Mouse (Mus musculus): ENCODE results near the gene Cnn1.
"Not testable (repeated sequence)": the region's sequence is repeated elsewhere in the genome, so short reads cannot be mapped to it uniquely, and the experiment has no call there.

The Cnn1 gene

DNA sequence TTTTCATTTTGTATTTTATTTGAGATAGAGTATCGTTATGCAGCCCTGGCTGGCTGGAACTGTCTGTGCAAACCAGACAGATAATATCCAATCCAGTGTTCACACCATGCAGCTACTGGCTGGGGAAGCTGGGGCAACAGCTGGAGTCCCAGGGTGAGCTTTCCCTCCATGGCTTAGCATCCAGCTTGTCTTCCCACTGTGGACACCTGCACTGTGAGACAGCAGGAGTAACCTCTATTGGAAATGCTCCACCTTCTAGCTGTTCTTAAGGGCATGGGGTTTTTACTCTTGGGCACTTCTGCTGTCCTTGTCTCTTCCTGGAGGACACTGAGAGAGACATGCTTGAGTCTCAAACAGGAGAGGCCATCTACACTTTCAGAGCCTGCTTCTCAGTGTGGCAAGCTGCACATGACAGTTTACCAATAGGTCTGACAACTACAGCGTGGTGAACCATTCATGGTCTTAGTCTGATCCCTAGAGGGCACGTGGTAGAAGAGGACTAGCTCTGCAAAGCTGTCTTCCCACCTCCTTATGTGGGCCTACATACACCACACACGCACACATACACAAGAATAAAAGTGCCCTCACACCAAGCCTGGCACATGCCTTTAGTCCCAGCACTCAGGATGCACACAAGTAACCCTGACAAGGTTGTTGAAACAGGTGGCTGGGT is 29.0 kb upstream of the Cnn1 start:
- in situ Hi-C loops (cut with MboI; ENCODE audit: low pct_unique_long_range_greater_than_20kb in 1 of 2, low sequenced_read_pairs in 2 of 2, unreplicated experiment in 1 of 2), result no loop called here

DNA sequence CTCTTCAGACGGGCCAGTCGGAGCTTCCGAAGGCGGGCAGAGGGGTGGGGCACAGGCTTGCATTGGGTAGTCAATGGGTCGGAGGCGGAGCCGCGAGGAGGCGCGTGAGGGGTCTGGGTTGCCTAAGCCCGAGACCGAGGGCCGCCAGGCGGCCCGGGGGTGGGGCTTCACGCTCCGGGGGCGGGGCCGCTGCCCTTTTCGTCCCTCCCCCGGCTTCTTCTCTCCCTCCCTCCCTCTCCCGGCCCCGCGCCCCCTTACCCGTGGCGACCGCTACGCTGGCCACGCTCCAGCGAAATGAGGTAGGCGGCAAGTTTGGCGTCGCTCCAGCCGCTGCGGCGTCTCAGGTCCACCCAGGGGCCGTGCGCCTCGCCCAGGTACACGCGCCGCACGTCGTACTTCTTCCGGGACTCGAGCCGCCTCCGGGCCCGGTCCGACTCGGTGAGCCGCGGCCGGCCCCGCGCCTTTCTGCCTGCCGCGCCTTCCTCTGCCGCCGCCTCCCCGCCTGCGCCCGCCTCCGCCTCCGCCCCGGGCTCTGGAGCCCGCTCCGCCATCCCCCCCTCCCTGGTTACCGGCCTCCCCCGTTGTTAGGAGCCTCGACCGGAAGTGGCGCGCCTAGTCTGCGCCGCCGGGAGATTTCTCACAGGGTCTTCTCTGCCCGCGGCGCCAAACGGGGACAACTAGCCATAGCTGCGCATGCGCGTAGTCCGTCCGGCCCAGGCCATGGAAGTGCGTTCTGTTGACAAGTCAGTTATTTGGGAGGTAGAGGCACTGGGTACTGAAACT is 28.0 kb upstream of the Cnn1 start, which contains the start of the genes Gm49318 and Zfp653:
TSS of gene Gm49318 (minus strand) at position 469 of the 783 bp plus-strand sequence.
TSS of gene Zfp653 (minus strand) at position 586 of the 783 bp plus-strand sequence.
- in situ Hi-C loops (cut with MboI; ENCODE audit: low pct_unique_long_range_greater_than_20kb in 1 of 2, low sequenced_read_pairs in 2 of 2, unreplicated experiment in 1 of 2), result no loop called here

DNA sequence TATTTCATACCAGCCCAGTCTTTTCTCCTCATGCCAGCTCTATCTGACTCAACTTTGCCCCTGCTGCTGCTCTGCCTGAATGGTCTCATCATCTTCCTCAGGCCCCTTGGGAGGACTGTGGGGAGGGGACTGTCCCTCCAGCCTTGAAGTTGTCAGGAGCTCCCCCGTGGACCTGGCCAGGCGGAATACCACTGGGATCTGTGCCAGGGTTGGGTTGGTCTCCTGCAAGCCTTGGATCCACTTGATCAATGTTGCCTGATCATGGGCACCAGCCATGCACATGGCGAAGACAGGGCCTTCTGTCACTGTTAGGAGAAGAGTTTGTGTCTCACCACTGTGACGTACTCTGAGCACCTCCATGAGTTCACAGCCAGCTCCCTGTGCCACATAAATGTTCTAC is 26.7 kb upstream of the Cnn1 start:
- in situ Hi-C loops (cut with MboI; ENCODE audit: low pct_unique_long_range_greater_than_20kb in 1 of 2, low sequenced_read_pairs in 2 of 2, unreplicated experiment in 1 of 2), result no loop called here

DNA sequence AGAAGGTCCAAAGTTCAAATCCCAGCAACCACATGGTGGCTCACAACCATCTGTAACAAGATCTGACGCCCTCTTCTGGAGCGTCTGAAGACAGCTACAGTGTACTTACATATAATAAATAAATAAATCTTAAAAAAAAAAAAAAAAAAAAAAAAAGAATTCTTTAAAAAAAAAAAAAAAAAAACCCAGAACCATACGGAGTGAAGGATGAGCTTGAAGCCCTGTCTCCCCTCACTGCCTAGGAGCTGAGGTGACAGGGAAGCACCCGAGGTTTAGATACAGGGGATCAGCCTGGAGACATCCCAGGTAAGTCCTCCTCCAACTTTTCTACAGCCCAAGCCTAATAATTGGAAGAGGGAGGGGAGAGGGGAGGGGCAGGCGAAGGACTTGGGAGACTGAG is 23.2 kb upstream of the Cnn1 start:
- in situ Hi-C loops (cut with MboI; ENCODE audit: low pct_unique_long_range_greater_than_20kb in 1 of 2, low sequenced_read_pairs in 2 of 2, unreplicated experiment in 1 of 2), result not testable (repeated sequence)

DNA sequence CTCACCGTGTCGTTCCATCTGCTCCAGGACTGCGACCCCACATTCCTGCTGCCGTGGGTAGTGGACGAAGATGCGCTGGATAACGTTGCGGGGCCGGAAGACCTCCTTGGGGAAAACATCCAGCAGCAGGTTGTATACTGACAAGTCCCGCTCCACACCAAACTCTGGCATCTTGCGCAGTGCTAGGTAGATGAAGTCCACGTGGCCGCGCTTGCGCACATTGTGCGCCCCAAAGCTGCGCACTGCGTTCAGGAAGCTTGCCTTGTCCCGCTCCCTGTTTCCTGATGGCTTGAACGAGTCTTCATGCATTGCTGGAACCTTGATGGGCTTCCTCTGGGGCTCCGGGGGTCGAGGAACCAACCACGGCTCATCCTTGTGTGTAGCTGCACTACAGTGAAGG is 22.8 kb upstream of the Cnn1 start:
- in situ Hi-C loops (cut with MboI; ENCODE audit: low pct_unique_long_range_greater_than_20kb in 1 of 2, low sequenced_read_pairs in 2 of 2, unreplicated experiment in 1 of 2), result no loop called here

DNA sequence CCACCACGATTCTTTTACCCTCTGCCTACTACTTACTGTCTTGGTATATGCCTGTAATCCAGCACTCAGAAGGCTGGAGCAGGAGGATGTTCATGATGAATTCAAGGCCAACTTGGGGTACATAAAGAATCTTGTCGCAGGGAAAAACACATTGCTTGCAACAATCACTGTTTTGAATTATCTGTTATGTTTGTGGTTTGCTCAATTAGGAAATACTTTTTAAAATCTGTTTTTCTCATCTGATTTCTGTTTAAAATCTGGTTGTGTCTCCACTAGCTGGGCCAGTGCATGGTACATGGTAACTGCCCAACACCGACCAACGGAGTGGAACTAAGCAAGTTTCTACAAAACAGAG is 14.4 kb upstream of the Cnn1 start:
- in situ Hi-C loops (cut with MboI; ENCODE audit: low pct_unique_long_range_greater_than_20kb in 1 of 2, low sequenced_read_pairs in 2 of 2, unreplicated experiment in 1 of 2), result no loop called here

DNA sequence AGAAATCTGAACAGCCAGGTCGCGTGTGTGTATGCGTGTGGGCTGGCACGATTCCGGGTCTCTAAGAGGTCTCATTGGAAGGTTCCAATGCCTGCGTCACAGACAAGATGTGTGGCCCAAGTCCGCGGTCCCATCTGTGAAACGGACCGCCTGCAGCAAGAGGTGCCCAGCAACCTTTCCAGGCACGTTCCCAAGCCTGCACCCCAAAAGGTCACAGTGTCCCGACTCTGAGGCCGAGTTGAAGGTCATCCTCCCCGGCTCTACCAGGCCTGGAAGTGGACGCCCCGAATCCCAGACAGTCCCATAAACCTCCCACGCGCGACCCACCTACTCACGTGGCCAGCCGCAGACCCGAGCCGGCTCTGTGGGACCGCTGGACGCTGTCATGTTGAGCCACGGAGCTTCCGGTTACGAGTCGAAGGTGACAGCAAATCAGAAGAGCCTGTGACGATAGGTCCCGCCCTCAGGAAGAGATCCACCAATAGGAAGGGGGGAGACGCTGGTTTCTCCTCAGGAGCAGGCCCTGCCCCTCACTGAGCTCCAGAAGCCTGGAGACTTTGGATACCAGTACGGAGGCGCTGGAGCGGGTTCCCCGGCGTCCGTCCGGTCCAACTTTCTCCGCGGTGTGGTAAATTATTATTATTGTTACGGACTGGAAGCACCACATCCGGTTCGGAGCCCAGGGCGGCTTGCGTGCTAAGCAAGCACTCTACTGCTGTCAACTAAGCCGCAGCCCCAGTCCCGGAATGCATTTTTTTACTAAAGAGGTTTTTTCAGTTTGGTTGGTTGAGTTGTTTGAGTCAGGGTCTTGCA is 13.8 kb upstream of the Cnn1 start, which contains the start of gene Ecsit:
TSS of gene Ecsit (minus strand) at position 417 of the 813 bp plus-strand sequence.
- in situ Hi-C loops (cut with MboI; ENCODE audit: low pct_unique_long_range_greater_than_20kb in 1 of 2, low sequenced_read_pairs in 2 of 2, unreplicated experiment in 1 of 2), result no loop called here

DNA sequence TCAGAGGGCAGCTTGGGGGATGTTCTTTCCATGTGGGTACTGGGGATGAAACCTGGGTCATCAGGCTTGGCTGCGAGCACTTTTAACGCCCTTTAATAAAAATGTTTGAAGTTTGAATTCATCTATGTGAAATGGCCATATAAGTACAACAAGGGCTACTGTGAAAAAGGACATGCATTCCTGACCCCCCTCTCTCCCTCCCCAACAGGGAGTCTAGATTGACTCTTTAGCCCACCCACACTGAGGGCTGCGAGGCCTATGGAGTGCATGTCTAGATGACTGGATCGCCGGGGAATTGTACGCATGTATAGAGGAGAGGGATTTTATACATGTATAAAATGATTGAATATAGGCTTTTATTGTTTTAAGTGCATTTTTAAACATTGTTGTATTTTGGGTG is 13.0 kb upstream of the Cnn1 start:
- in situ Hi-C loops (cut with MboI; ENCODE audit: low pct_unique_long_range_greater_than_20kb in 1 of 2, low sequenced_read_pairs in 2 of 2, unreplicated experiment in 1 of 2), result no loop called here

DNA sequence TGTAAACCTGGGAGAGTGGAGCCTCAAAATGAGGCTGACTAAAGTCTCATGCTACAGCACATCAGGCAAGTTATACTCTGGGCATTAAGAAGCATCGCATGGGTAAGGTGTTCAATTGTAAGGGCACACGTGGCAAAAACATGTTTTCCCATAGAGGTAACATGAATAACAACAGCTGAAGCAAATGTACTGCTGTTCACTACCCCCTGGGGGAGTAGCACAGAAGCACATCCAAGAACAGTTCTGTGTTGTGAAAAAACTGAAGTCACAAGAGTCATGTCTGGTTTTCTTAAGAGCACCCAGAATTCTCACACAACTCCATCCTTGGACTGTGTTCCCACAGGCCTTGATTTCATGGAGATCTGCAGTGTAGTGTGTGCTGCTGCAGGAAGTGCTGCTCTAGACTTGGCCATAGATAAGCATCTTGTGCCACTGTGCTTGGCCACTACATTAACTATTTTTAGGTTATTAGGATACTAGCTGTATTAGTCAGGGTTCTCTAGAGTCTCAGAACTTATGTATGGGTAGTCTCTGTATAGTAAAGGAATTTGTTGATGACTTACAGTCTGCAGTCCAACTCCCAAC is 11.9 kb upstream of the Cnn1 start:
- in situ Hi-C loops (cut with MboI; ENCODE audit: low pct_unique_long_range_greater_than_20kb in 1 of 2, low sequenced_read_pairs in 2 of 2, unreplicated experiment in 1 of 2), result no loop called here

DNA sequence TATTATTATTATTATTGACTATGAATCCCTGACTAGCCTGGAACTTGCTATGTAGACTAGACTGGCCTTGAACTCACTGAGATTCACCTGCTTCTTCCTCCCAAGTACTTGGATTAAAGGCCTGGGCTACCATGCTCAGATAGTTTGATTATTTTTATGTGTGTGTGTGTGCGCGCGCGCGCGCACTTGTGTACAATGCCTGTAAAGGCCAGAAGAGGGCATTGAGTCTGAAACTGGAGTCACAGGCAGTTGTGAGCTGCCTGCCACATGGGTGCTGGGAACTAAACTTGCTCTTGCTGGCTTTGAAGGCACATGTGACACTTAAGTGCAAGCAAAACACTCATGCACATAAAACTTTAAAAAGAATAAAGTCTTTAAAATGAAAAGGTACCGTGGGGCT is 9.7 kb upstream of the Cnn1 start:
- in situ Hi-C loops (cut with MboI; ENCODE audit: low pct_unique_long_range_greater_than_20kb in 1 of 2, low sequenced_read_pairs in 2 of 2, unreplicated experiment in 1 of 2), result no loop called here

DNA sequence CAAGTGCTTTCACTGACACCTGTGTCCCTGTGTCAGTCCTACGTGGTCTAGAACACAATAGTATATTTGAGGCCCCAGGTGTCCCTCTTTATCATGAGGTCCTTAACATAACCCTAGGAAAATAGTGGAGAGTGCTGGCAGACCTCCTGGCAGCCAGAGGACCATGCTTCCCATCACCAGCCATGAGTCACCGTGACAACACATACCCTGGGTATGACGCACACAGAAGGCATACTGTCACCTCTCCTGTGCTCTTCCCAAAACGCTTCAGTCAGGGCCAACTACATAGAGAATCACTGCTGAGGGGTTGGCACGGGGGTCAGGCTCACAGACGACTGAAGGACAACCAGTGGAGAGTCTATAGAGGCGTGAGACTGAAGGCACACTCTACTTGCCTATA is 9.0 kb upstream of the Cnn1 start:
- in situ Hi-C loops (cut with MboI; ENCODE audit: low pct_unique_long_range_greater_than_20kb in 1 of 2, low sequenced_read_pairs in 2 of 2, unreplicated experiment in 1 of 2), result no loop called here

DNA sequence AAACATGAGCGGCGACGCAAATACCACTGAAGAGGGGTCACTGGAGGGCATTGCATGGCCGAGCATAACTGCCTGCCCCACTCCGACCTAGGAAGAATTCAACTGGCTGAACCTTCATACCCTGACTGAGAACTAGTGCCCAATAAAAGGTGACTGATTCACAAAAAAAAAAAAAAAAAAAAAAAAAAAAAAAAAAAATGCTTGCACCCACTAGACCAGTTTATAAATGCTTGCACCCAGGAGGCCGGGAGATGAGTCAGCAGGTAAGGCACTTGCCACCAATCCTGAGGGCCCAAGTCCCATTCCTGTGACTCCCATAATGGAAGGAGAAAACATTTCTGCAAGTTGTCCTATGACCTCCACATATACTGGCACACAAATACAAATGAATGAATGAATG is 6.3 kb upstream of the Cnn1 start:
- in situ Hi-C loops (cut with MboI; ENCODE audit: low pct_unique_long_range_greater_than_20kb in 1 of 2, low sequenced_read_pairs in 2 of 2, unreplicated experiment in 1 of 2), result no loop called here

DNA sequence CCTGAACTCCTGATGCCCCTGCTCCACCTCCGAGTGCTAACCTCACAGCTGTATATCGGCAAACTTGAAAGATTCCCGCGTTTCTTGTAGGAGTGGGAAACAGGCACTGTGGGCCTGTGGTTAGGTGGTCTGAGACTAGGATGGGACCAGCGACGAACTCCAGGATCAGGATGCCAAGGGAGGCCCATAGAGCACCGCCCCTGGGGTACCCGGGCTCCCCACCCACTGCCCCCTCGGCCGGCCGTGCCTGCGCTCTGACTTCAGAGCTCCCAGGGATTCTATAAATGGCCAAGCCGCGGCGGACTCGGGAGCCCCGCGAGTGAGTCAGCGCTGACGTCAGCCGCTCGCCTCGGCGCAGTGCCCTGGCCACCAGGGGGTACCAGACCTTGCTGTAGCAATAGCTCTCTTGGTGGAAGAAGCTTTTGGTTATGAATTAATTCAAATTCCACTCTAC is 3.1 kb upstream of the Cnn1 start:
- in situ Hi-C loops (cut with MboI; ENCODE audit: low pct_unique_long_range_greater_than_20kb in 1 of 2, low sequenced_read_pairs in 2 of 2, unreplicated experiment in 1 of 2), result no loop called here

DNA sequence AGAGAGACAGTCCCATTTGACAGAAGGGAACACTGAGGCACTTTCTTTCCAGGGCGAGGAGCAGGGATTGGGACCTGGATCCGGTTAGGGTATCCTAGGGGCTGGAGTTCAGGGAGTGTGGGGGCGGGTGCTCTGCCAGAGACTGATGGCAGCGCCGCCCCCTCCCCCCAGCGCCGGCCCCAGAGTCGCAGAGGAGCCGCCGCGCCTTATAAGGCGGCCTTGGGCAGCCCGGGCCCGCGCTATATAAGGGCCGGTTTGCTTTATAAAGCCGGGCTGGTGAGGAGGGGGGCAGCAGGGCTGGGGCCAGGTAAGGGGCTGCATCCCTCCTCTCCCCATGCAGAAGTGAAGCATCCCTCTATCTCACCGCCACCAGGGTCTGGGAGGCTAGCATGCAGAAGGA is 906 bp downstream of the Cnn1 start:
- in situ Hi-C loops (cut with MboI; ENCODE audit: low pct_unique_long_range_greater_than_20kb in 1 of 2, low sequenced_read_pairs in 2 of 2, unreplicated experiment in 1 of 2), result no loop called here

DNA sequence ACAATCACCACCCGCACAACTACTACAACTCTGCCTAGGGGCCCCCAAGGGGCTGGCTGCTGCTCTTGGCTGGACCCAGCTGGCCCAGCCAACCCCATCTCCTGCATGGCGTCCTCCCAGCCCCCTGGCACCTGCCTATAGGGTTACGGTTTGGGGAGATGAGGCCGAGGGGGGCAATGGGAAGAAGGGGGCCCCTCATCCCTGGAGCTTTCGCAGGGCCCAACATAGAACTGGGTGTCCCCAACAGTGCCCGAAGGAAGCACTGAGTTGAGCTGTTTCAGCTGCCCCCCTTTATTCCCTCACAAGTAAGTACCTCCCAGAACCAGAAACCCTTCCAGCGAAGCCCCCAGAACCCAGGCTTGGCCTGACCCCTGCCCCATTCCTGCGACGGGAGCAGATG is 9.2 kb downstream of the Cnn1 start:
- in situ Hi-C loops (cut with MboI; ENCODE audit: low pct_unique_long_range_greater_than_20kb in 1 of 2, low sequenced_read_pairs in 2 of 2, unreplicated experiment in 1 of 2), result no loop called here

DNA sequence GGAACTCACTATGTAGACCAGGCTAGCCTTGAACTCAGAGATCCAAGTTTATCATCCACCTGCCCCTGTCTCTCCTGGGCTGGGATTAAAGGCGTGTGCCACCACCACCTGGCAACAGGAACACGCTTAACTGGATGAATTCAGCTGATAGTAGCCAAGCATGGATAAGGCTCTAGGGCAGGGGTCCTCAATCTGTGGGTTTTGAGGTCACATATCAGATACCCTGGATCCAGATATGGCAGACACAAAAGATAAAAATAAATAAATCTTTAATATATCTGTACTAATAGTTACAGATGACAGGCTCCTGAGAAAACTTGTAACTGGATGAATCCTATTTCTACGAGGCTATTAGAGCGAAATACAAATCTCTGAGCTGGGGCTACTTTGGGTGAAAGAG is 16.6 kb downstream of the Cnn1 start:
- in situ Hi-C loops (cut with MboI; ENCODE audit: low pct_unique_long_range_greater_than_20kb in 1 of 2, low sequenced_read_pairs in 2 of 2, unreplicated experiment in 1 of 2), result no loop called here

DNA sequence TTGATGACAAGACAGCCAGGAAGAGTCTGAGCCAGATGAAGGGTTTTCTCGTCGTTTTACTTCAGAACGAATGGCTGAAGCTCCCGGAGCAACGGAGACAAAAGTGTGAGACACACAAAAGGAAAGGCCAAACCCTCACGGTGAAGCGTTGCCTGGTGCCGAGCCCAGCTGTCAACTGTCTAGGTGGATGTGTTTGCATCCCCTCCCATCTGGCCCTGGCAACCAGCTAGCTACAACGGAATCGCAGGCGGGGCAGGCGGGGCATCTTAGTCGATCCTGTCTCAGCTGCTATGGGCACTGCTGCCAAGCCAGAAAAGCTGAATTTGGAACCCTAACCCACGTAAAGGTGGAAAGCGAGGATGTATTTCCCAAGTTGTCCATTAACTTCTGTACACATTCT is 17.1 kb downstream of the Cnn1 start:
- in situ Hi-C loops (cut with MboI; ENCODE audit: low pct_unique_long_range_greater_than_20kb in 1 of 2, low sequenced_read_pairs in 2 of 2, unreplicated experiment in 1 of 2), result no loop called here

DNA sequence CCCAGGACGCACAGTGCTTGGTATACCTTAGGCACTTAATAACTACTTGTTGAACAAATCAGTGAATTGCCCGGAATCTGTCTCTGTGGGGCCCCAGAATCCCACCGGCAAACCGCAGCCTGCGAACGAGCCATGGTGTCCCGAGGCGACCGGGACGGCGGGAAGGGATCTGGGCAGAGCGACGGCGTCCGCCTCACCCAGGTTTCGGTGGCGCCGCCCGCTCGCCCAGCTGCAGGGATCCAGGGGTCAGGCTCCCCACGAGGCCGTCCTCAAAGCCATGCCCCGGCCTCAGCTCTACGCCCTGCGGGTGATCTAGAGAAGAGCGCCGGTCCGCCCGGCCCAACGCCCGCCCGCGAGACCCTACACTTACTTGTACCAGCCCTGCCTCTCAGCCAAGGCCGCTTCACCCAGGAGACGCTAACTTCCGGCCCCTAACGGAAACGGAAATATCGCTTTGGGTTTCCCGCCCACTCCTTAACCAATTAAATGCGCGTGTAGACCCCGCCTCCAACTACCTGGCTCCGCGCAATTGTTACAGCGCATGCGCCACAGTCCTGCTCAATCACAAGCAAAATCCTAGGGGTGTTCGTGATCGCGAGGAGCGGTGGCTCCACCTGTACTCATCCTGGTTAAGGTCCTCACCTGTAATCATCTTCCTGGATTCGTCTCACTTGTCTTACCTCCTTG is 17.9 kb downstream of the Cnn1 start, which contains the start of gene Elof1:
TSS of gene Elof1 (minus strand) at position 433 of the 687 bp plus-strand sequence.
- in situ Hi-C loops (cut with MboI; ENCODE audit: low pct_unique_long_range_greater_than_20kb in 1 of 2, low sequenced_read_pairs in 2 of 2, unreplicated experiment in 1 of 2), result no loop called here

Measured in mouse embryonic stem cell (cell line).